Mouse (Mus musculus) embryonic facial prominence, embryonic 14.5 days (tissue): ENCODE results near the gene Atp5j2. TPM values are rescaled to one million over a fixed set of nuclear protein-coding genes. Genes with fewer than 3 reads are reported as not detected.
A peak's percentile ranks its signal among the peaks of the same experiment; 100 is the strongest.

Experiments used
- ATAC-seq: fragments of 200-750 bp; cut with Nextera tagmentation; 2 replicates; pipeline ENCODE4 v1.8.0; 2017; ENCODE audit warnings: low read depth, moderate number of reproducible peaks, moderate TSS enrichment
- DNase-seq: peaks from one replicate; pipeline ENCODE4 v3.0.0-alpha.2; 2015; ENCODE audit warnings: low spot score
- H3K27ac ChIP-seq: fragments of 300-500 bp; sonication (generic); replicated peaks from 2 replicates; pipeline ENCODE4 v1.5.1; 2014; ENCODE audit warnings: low read depth, mild to moderate bottlenecking, low read length, moderate library complexity
- H3K27me3 ChIP-seq: fragments of 300-500 bp; sonication (generic); replicated peaks from 2 replicates; pipeline ENCODE4 v1.6.1; 2014; ENCODE audit warnings: low read length; ENCODE audit not compliant: control insufficient read depth, insufficient read depth
- H3K36me3 ChIP-seq: fragments of 300-500 bp; sonication (generic); 2 replicates; pipeline ENCODE4 v1.6.1; 2014; ENCODE audit warnings: low read length, mixed read lengths; ENCODE audit not compliant: control insufficient read depth, insufficient read depth
- H3K4me1 ChIP-seq: fragments of 300-500 bp; sonication (generic); 2 replicates; pipeline ENCODE4 v1.6.1; 2014; ENCODE audit warnings: antibody characterized with exemption, low read length; ENCODE audit not compliant: control insufficient read depth, insufficient read depth
- H3K4me2 ChIP-seq: fragments of 300-500 bp; sonication (generic); 2 replicates; pipeline ENCODE4 v1.6.1; 2014; ENCODE audit warnings: low read depth, mild to moderate bottlenecking, low read length, moderate library complexity, mixed read lengths
- H3K4me3 ChIP-seq: fragments of 300-500 bp; sonication (generic); 2 replicates; pipeline ENCODE4 v1.5.1; 2014; ENCODE audit warnings: low read depth, mild to moderate bottlenecking, low read length
- H3K9ac ChIP-seq: fragments of 300-500 bp; sonication (generic); 2 replicates; pipeline ENCODE4 v1.6.1; 2014; ENCODE audit warnings: low read depth, mild to moderate bottlenecking, low read length, moderate library complexity, mixed read lengths
- H3K9me3 ChIP-seq: fragments of 300-500 bp; sonication (generic); 2 replicates; pipeline ENCODE4 v1.6.1; 2016; ENCODE audit warnings: low read length; ENCODE audit not compliant: control insufficient read depth
- WGBS: fragments of 180-500 bp; shearing (Covaris S2); extraction: QIAGEN DNeasy Blood & Tissue Kit; methylation state at CpG from one replicate; pipeline ENCODE4 v1.1.7; 2014; 5-methylcytosine and 5-hydroxymethylcytosine counted together
- polyA plus RNA-seq: library from polyadenylated mRNA; unstranded; fragments of >200 nt; fragmentation: Nextera tagmentation; extraction: Ambion mirVana; gene quantifications from 2 replicates; pipeline ENCODE4 v1.2.1, GENCODE M21; 2014

The Atp5j2 gene
- polyA plus RNA-seq, 1 experiment from 2014 or later = 592 TPM

- peaks cover 70% of the 10 kb centered on the region for H3K36me3 ChIP-seq
These were observed 30.5 kb downstream of the Atp5j2 start for GRCm38 (mm10) chr5:145161361-145161760.

GRCm38 (mm10) chr5:145152690-145153089 lies 39.2 kb downstream of the Atp5j2 start:
- ATAC-seq (no peak), DNase-seq (no peak)
- Histone ChIP-seq H3K4me1 (no peaks in the 10 kb centered on the region), H3K4me3 (no peak overlapping the region), H3K9ac (no peak overlapping the region), H3K4me2 (no peak overlapping the region), H3K27me3 (no peaks in the 10 kb centered on the region), H3K27ac (no peak overlapping the region), H3K9me3 (no peaks in the 10 kb centered on the region), H3K36me3 (peaks cover 92% of the 10 kb centered on the region)
- 94% methylated on average over 5 of the region's 5 CpGs for WGBS

More at GRCm38 (mm10) chr5:145161361-145161760, 30.5 kb downstream of the Atp5j2 start:
- WGBS = 95% methylated on average over 14 of the region's 14 CpGs
- no peak overlapping the region for H3K27ac ChIP-seq
- no peak overlapping the region for H3K4me2 ChIP-seq
- no peak overlapping the region for H3K4me3 ChIP-seq
- H3K27me3 ChIP-seq = no peaks in the 10 kb centered on the region
- DNase-seq (no peak), ATAC-seq (no peak)
- H3K4me1 ChIP-seq = peaks cover 4% of the 10 kb centered on the region; the same call in 1 of the 2 replicates
- no peak overlapping the region for H3K9ac ChIP-seq
- H3K9me3 ChIP-seq = no peaks in the 10 kb centered on the region

GRCm38 (mm10) chr5:145149294-145149693 lies 42.6 kb downstream of the Atp5j2 start:
- ATAC-seq (no peak), DNase-seq (no peak)
- no peak overlapping the region for H3K4me3 ChIP-seq
- H3K27ac ChIP-seq = no peak overlapping the region
- no peaks in the 10 kb centered on the region for H3K9me3 ChIP-seq
- no peak overlapping the region for H3K9ac ChIP-seq
- H3K27me3 ChIP-seq = no peaks in the 10 kb centered on the region
- WGBS = 91% methylated on average over 6 of the region's 6 CpGs
- no peaks in the 10 kb centered on the region for H3K4me1 ChIP-seq
- H3K4me2 ChIP-seq = no peak overlapping the region
- peaks cover 99% of the 10 kb centered on the region for H3K36me3 ChIP-seq

- no peak overlapping the region for H3K9ac ChIP-seq
- H3K9me3 ChIP-seq = no peaks in the 10 kb centered on the region
- no peak overlapping the region for H3K4me3 ChIP-seq
- ATAC-seq (no peak), DNase-seq (no peak)
- H3K27ac ChIP-seq = no peak overlapping the region
- WGBS = 88% methylated on average over 5 of the region's 5 CpGs
- no peaks in the 10 kb centered on the region for H3K4me1 ChIP-seq
- H3K4me2 ChIP-seq = no peak overlapping the region
- peaks cover 99% of the 10 kb centered on the region for H3K36me3 ChIP-seq
- no peaks in the 10 kb centered on the region for H3K27me3 ChIP-seq
These were observed 44.1 kb downstream of the Atp5j2 start for GRCm38 (mm10) chr5:145147748-145148147.

GRCm38 (mm10) chr5:145140611-145141010 lies 51.3 kb downstream of the Atp5j2 start:
- no peak for ATAC-seq
- Histone ChIP-seq H3K4me1 (peaks cover 12% of the 10 kb centered on the region), H3K4me2 (peak overlapping the region; percentile 93), H3K36me3 (peaks cover 57% of the 10 kb centered on the region), H3K27me3 (no peaks in the 10 kb centered on the region), H3K9ac (peak overlapping the region; percentile 92), H3K9me3 (no peaks in the 10 kb centered on the region), H3K27ac (peak overlapping the region; percentile 94), H3K4me3 (peak overlapping the region; percentile 96)
- no peak for DNase-seq
- 1% methylated on average over 18 of the region's 18 CpGs for WGBS

GRCm38 (mm10) chr5:145139571-145140519 lies 52.0 kb downstream of the Atp5j2 start, which contains the start of the genes Pdap1 and Bud31:
Gene Pdap1 (minus strand): TSS chr5:145140238.
Gene Bud31 (plus strand): TSS chr5:145140362.
- DNase-seq (peak; percentile 96), ATAC-seq (peak; percentile 94)
- Histone ChIP-seq H3K4me2 (peak within 1 kb of the TSS; percentile 93), H3K27me3 (no peaks in the 10 kb centered on the region), H3K9ac (peak within 1 kb of the TSS; percentile 92), H3K9me3 (no peaks in the 10 kb centered on the region), H3K36me3 (peaks cover 57% of the 10 kb centered on the region), H3K27ac (peak within 1 kb of the TSS; percentile 94), H3K4me1 (peaks cover 12% of the 10 kb centered on the region), H3K4me3 (peak within 1 kb of the TSS; percentile 96)
- WGBS = under 1% methylated on average over 67 of the region's 84 CpGs

GRCm38 (mm10) chr5:145138836-145139235 lies 53.0 kb downstream of the Atp5j2 start:
- Histone ChIP-seq H3K36me3 (peaks cover 58% of the 10 kb centered on the region), H3K9me3 (no peaks in the 10 kb centered on the region), H3K4me2 (peak overlapping the region; percentile 93), H3K9ac (peak overlapping the region; percentile 92), H3K27ac (peak overlapping the region; percentile 94), H3K4me3 (peak overlapping the region; percentile 96), H3K27me3 (no peaks in the 10 kb centered on the region), H3K4me1 (peaks cover 12% of the 10 kb centered on the region)
- DNase-seq (peak; percentile 64), ATAC-seq (no peak)
- 8% methylated on average over 6 of the region's 6 CpGs for WGBS
